Mouse (Mus musculus) right cerebral cortex, adult 2 months (tissue): ENCODE results near the gene Raph1.

Source experiments
- DNase-seq, 2 experiments: peaks; one replicate each; pipeline ENCODE4 v3.0.0; 2021 to 2022; ENCODE audit warnings: low spot score in 2 of 2

Gene Raph1

GRCm38 (mm10) chr1:60566631-60567311 lies at the start of gene Raph1:
TSS of gene Raph1 (minus strand) at chr1:60567104.
- DNase-seq = peak; percentile 69 to 70

DNA sequence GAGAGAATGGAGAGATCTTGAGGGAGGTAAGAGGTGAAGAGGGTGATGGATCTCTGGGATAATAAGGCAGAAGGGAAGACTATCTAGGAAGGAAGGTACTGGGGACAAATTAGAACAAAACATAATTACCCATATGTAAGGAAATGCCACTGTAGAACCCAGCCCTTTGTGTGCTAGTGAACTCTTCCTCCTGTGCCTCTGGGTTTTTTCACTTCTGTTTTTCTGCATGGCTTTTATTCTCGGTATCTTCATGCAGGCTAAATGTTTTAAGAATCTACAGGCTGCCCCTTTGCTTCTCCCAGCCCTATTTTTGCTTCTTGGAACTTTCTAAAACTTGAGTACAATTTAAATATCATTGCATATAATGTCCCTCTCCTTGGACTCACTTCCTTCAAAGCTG lies 48.8 kb upstream of the Raph1 start:
- DNase-seq = no peak

DNA sequence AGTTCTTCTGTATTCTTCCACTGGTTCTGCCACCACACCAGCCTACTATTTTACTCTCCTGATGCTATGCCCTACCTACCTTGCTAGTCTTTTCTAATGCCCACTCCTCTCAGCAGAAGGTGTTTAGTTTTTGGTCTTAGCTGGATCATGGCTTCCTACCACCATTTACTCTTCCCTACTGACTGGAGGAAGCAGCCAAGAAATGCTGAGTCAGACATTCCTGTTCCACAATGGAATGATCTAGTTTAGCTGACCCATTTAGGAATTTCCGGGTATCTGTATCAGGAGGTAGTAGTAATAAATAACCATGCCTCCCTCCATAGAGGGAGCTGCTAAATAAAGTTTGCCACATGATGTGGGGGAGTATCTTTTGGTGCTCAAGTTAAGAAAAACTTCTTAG lies 48.0 kb upstream of the Raph1 start:
- no peak for DNase-seq

DNA sequence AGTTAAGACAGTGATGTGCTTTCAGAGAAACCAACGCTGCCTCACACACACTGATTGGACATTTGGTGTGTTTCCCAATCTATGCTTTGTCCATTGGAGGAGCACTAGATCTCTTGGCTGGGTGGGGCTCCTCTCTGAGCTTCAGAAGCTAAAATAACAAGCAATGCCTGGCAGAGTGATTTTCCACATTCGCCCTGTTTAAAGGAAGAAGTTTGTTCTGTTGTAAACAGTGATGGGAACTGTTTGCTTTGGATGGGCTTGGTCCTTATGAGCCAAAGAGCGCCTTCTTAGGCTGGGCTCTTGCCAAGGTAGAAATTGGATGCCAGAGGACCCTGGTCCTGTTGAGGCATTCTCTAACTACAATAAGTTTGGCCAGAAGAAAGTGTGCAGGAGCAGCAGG lies 45.1 kb upstream of the Raph1 start:
- DNase-seq = no peak

DNA sequence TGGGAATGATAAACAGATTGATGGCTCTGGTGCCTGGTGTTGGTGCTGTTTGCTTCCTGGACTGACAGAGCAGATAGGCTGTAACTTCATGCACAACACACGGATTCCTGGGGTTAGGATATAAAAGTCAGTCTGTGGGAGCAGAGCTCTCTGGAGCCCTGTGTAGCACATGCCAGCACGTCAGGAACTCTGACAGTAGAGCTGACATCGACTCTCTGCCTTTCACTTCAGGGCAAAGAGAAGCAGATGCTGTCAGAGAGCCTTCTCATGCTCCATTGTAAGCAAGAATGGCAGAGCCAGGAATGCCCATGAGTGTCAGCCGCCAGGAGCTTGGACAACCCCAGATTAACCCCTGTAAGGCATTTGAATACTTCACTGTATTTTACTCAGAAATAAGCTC lies 43.7 kb upstream of the Raph1 start:
- no peak for DNase-seq

- no peak for DNase-seq
Measured at GRCm38 (mm10) chr1:60609011-60609775, 42.3 kb upstream of the Raph1 start.

GRCm38 (mm10) chr1:60604481-60605021 lies 37.6 kb upstream of the Raph1 start:
- DNase-seq = no peak

GRCm38 (mm10) chr1:60600682-60601081 lies 33.8 kb upstream of the Raph1 start:
- no peak for DNase-seq

- DNase-seq = no peak
Measured at GRCm38 (mm10) chr1:60599926-60600325, 33.0 kb upstream of the Raph1 start.

DNA sequence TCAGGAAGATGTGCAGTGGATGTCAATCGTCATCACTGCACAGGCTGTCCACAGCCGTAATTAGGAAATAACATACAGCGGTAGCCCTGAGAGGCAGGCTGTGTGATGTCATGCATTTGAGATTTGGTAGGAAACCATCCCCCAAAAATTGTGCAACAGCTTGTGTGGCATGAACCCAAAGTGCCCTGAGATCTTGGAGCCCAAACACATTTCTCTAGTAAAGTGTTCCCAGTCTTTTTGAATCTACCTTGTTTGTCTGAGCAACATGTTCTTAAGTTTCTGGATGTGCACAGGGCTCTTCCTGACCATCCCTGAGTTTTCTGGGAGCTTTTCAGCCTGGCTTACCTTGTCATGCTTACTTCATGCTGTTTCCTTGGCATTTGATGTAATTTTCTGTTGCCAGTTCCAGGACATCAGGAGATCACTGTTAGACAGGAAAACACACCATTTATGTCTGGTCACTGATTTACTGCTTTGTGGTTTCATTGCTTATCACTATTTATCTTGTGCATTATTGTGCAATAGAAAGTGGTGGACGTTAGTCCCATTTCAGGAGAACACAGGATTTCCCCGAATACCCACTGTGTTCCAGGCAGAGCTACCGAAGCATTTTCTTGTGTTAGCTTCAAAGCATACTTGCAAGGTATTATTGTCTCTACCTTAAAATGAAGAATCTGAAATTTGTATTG lies 32.3 kb upstream of the Raph1 start:
- DNase-seq = no peak

- DNase-seq = no peak
Measured at GRCm38 (mm10) chr1:60596386-60597320, 29.7 kb upstream of the Raph1 start.

GRCm38 (mm10) chr1:60593101-60593500 lies 26.2 kb upstream of the Raph1 start:
- no peak for DNase-seq

GRCm38 (mm10) chr1:60588887-60589629 lies 22.2 kb upstream of the Raph1 start:
- DNase-seq = no peak

GRCm38 (mm10) chr1:60580990-60581389 lies 14.1 kb upstream of the Raph1 start:
- no peak for DNase-seq

- no peak for DNase-seq
Measured at GRCm38 (mm10) chr1:60579886-60580285, 13.0 kb upstream of the Raph1 start.

- DNase-seq = no peak
Measured at GRCm38 (mm10) chr1:60572699-60573098, 5.8 kb upstream of the Raph1 start.

- DNase-seq = no peak
Measured at GRCm38 (mm10) chr1:60569741-60570140, 2.8 kb upstream of the Raph1 start.

DNA sequence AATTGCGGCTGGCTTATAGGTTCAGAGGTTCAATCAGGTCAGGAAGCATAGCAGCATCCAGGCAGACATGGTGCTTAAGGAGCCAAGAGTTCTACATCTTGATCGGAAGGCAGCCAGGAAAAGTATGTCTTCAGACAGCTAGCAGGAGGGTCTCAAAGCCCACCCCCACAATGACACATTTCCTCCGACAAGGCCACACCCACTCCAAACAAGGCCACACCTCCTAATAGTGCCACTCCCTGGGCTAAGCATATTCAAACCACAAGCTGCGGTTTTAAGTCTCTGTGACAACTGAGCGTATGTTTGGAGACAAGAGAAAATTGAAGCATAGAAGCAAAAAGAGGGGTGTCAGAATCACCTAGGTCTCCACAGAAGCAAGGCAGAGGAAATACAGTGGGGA lies 2.3 kb upstream of the Raph1 start:
- no peak for DNase-seq

DNA sequence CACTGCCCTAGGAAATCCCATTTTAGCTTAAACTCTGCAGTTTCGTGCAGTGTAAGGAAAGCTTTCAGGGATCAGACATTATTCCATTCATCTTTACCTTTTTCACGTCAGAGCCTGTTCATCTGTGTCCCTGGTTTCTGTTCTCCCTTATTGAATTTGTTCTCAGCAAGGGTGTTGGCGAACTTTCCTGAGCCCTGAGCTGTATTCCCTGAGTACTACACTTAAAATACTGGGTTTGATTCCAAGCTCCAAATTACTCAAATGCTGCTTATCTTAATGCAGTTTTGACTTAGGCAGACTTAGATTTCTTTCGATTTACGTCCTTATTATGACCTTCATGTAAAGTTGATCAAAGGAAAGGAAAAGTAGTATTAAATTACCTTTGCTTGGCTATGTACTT lies 417 bp upstream of the Raph1 start:
- DNase-seq = no peak

DNA sequence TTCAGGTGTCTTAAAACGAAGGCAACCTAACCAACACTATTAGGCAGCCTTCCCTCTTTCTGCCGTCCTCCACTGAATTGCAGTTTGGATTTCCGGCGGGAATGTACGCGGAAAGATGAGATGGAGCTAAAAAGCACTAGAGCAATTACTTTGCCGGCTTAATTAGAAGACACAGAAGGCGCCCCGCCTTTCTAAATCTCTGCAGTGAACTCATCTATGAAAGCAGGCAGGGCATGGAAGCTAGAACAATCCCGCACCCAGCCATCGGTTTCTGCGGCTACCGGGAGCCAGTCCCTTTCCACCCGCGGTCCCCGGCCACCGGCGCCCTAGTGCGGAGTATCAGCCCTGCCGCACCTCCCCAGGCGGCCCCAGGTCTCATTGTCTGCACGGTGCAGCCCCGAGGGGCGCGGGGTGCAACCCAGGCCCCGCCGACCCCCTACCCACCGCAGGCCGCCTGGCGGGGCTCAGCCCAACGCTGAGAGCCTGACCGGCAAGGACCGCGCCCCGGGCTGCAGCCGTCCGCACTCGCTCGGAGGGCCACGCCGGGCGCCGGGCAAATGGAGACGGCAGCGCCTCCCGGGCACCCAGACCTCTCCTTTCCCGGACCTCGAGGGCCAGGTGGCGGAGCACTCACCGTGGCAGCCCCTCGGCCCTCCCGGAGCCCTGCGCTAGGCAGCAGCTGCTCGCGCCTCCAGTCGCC lies 823 bp downstream of the Raph1 start:
- DNase-seq = peak; percentile 43 to 53
